Mouse (Mus musculus): ENCODE measurements around the gene Gm572.

GRCm38 (mm10) chr4:148649309-148649708, 6.2 kb downstream of the Gm572 start:
- no peak for TF ChIP-seq GATA1 (IDR thresholded peaks at IDR 0.05; ENCODE audit: low read length)
- TF ChIP-seq TAL1 (IDR thresholded peaks at IDR 0.05; ENCODE audit: low read length): no peak

Data from erythroblast, embryonic 14.5 days (primary cell).